Mouse (Mus musculus) liver (tissue): ENCODE measurements at regions not wholly inside any gene's neighbourhood (a gene's known extent, or its start where the extent isn't known, plus 50 kb on each side); places are given as distances from the start of the nearest gene placed in this dataset.
"Not testable (repeated sequence)": the region's sequence is repeated elsewhere in the genome, so short reads cannot be mapped to it uniquely, and the experiment has no call there.

Experiments
- DNase-seq: peaks from one replicate; pipeline ENCODE4 v3.0.0-alpha.2; 2020; ENCODE audit warnings: mixed read lengths

GRCm38 (mm10) chr7:137649650-137650049 is 212.2 kb downstream of the Glrx3 start:
- no peak for DNase-seq

GRCm38 (mm10) chr7:137653837-137654236 is 216.4 kb downstream of the Glrx3 start:
- DNase-seq = no peak

- no peak for DNase-seq
Observed at GRCm38 (mm10) chr7:137667165-137667564, 229.8 kb downstream of the Glrx3 start.

GRCm38 (mm10) chr7:137671156-137671555 is 233.7 kb downstream of the Glrx3 start:
- DNase-seq = no peak

- no peak for DNase-seq
Observed at GRCm38 (mm10) chr7:137674596-137674995, 237.2 kb downstream of the Glrx3 start.

- DNase-seq = no peak
Observed at GRCm38 (mm10) chr7:137675381-137675780, 238.0 kb downstream of the Glrx3 start.

- no peak for DNase-seq
Observed at GRCm38 (mm10) chr7:137684826-137685225, 247.4 kb downstream of the Glrx3 start.

GRCm38 (mm10) chr7:137685320-137685719 is 247.9 kb downstream of the Glrx3 start:
- DNase-seq = no peak

GRCm38 (mm10) chr7:137696831-137697230 is 259.4 kb downstream of the Glrx3 start:
- DNase-seq = no peak

GRCm38 (mm10) chr7:137698501-137698900 is 261.1 kb downstream of the Glrx3 start:
- not testable (repeated sequence) for DNase-seq

GRCm38 (mm10) chr7:137712862-137713261 is 275.4 kb downstream of the Glrx3 start:
- DNase-seq = no peak

GRCm38 (mm10) chr7:137713856-137714255 is 276.4 kb downstream of the Glrx3 start:
- DNase-seq = no peak

- DNase-seq = no peak
Observed at GRCm38 (mm10) chr7:137714318-137714962, 277.0 kb downstream of the Glrx3 start.

GRCm38 (mm10) chr7:137715126-137715900 is 277.9 kb downstream of the Glrx3 start:
- DNase-seq = no peak

- DNase-seq = no peak
Observed at GRCm38 (mm10) chr7:137723361-137724040, 286.1 kb downstream of the Glrx3 start.

- no peak for DNase-seq
Observed at GRCm38 (mm10) chr7:137726031-137726430, 288.6 kb downstream of the Glrx3 start.

GRCm38 (mm10) chr7:137735873-137736527 is 298.6 kb downstream of the Glrx3 start:
- DNase-seq = no peak

GRCm38 (mm10) chr7:137741702-137742101 is 304.3 kb downstream of the Glrx3 start:
- DNase-seq = no peak

- no peak for DNase-seq
Observed at GRCm38 (mm10) chr7:137742297-137742751, 304.9 kb downstream of the Glrx3 start.

GRCm38 (mm10) chr7:137745575-137745974 is 308.2 kb downstream of the Glrx3 start:
- no peak for DNase-seq

- no peak for DNase-seq
Observed at GRCm38 (mm10) chr7:137745991-137746390, 308.6 kb downstream of the Glrx3 start.

GRCm38 (mm10) chr7:137748936-137749335 is 311.5 kb downstream of the Glrx3 start:
- no peak for DNase-seq

- no peak for DNase-seq
Observed at GRCm38 (mm10) chr7:137750741-137751140, 313.3 kb downstream of the Glrx3 start.
